Mouse (Mus musculus) liver, embryonic 13.5 days (tissue): ENCODE data around the gene Cox4i2. TPM values are rescaled to one million over a fixed set of nuclear protein-coding genes. Genes with fewer than 3 reads are reported as not detected.

ENCODE experiments used
- ATAC-seq: fragments of 200-750 bp; cut with Nextera tagmentation; 2 replicates; pipeline ENCODE4 v1.8.0; 2017; ENCODE audit warnings: low read depth, mild to moderate bottlenecking, moderate number of reproducible peaks, moderate library complexity
- DNase-seq: peaks from one replicate; pipeline ENCODE4 v3.0.0; 2022
- H3K27ac ChIP-seq: fragments of 300-500 bp; sonication (generic); 2 replicates; pipeline ENCODE4 v1.5.1; 2015; ENCODE audit warnings: moderate library complexity, mild to moderate bottlenecking, inconsistent platforms
- H3K27me3 ChIP-seq: fragments of 300-500 bp; sonication (generic); 2 replicates; pipeline ENCODE4 v1.6.1; 2015; ENCODE audit warnings: mild to moderate bottlenecking, inconsistent platforms
- H3K36me3 ChIP-seq: fragments of 300-500 bp; sonication (generic); 2 replicates; pipeline ENCODE4 v1.6.1; 2015; ENCODE audit warnings: mild to moderate bottlenecking, inconsistent platforms
- H3K4me1 ChIP-seq: fragments of 300-500 bp; sonication (generic); replicated peaks from 2 replicates; pipeline ENCODE4 v1.6.1; 2015; ENCODE audit warnings: inconsistent platforms
- H3K4me2 ChIP-seq: fragments of 300-500 bp; sonication (generic); 2 replicates; pipeline ENCODE4 v1.6.1; 2015; ENCODE audit warnings: inconsistent platforms, mild to moderate bottlenecking, moderate library complexity
- H3K4me3 ChIP-seq: fragments of 300-500 bp; sonication (generic); replicated peaks from 2 replicates; pipeline ENCODE4 v1.5.1; 2015; ENCODE audit warnings: mild to moderate bottlenecking, inconsistent platforms
- H3K9ac ChIP-seq: fragments of 300-500 bp; sonication (generic); 2 replicates; pipeline ENCODE4 v1.6.1; 2015; ENCODE audit warnings: mild to moderate bottlenecking, inconsistent platforms
- H3K9me3 ChIP-seq: fragments of 300-500 bp; sonication (generic); replicated peaks from 2 replicates; pipeline ENCODE4 v1.6.1; 2016; ENCODE audit warnings: inconsistent platforms
- WGBS: fragments of 180-500 bp; shearing (Covaris S2); methylation state at CpG from one replicate; pipeline ENCODE4 v1.1.7; 2015; ENCODE audit not compliant: insufficient replicate concordance; 5-methylcytosine and 5-hydroxymethylcytosine counted together
- polyA plus RNA-seq: library from polyadenylated mRNA; unstranded; fragments of >200 nt; fragmentation: Nextera tagmentation; extraction: Ambion mirVana; gene quantifications from 2 replicates; pipeline ENCODE4 v1.2.1, GENCODE M21; 2015

Cox4i2 gene
- 1.1 and 1.2 TPM in 2 replicates for polyA plus RNA-seq

GRCm38 (mm10) chr2:152753944-152754711, at the start of gene Cox4i2:
Gene Cox4i2, plus strand, starts transcription at chr2:152754173.
- no peak for DNase-seq
- peaks cover 19% of the 10 kb centered on the region; the same call in 1 of the 2 replicates for H3K4me1 ChIP-seq
- H3K4me3 ChIP-seq, result peak within 1 kb of the TSS; percentile 11; the same call in 1 of the 2 replicates
- 5% methylated on average over 30 of the region's 30 CpGs for WGBS
- peaks cover 41% of the 10 kb centered on the region for H3K27me3 ChIP-seq
- no peaks in the 10 kb centered on the region for H3K9me3 ChIP-seq
- no peak within 1 kb of the TSS; the same call in 1 of the 2 replicates for H3K9ac ChIP-seq
- H3K4me2 ChIP-seq, result peak within 1 kb of the TSS; percentile 44
- no peak for ATAC-seq
- no peaks in the 10 kb centered on the region for H3K36me3 ChIP-seq
- H3K27ac ChIP-seq, result no peak within 1 kb of the TSS

GRCm38 (mm10) chr2:152704256-152704605, 49.7 kb upstream of the Cox4i2 start:
- no peak for ATAC-seq
- Histone ChIP-seq H3K4me3 (no peak overlapping the region), H3K36me3 (peaks cover 81% of the 10 kb centered on the region), H3K4me1 (peaks cover 26% of the 10 kb centered on the region), H3K9ac (no peak overlapping the region), H3K9me3 (no peaks in the 10 kb centered on the region), H3K27me3 (no peaks in the 10 kb centered on the region), H3K27ac (no peak overlapping the region), H3K4me2 (no peak overlapping the region)
- no peak for DNase-seq
- WGBS, result 83% methylated on average over 5 of the region's 5 CpGs

- H3K9ac ChIP-seq, result no peak overlapping the region
- WGBS, result 90% methylated on average over 14 of the region's 14 CpGs
- H3K4me3 ChIP-seq, result no peak overlapping the region
- no peak for ATAC-seq
- H3K36me3 ChIP-seq, result peaks cover 75% of the 10 kb centered on the region
- H3K4me2 ChIP-seq, result no peak overlapping the region
- H3K4me1 ChIP-seq, result peaks cover 28% of the 10 kb centered on the region
- no peak for DNase-seq
- no peak overlapping the region for H3K27ac ChIP-seq
- no peaks in the 10 kb centered on the region for H3K9me3 ChIP-seq
- H3K27me3 ChIP-seq, result no peaks in the 10 kb centered on the region
These were observed 49.1 kb upstream of the Cox4i2 start for GRCm38 (mm10) chr2:152704811-152705370.

DNA sequence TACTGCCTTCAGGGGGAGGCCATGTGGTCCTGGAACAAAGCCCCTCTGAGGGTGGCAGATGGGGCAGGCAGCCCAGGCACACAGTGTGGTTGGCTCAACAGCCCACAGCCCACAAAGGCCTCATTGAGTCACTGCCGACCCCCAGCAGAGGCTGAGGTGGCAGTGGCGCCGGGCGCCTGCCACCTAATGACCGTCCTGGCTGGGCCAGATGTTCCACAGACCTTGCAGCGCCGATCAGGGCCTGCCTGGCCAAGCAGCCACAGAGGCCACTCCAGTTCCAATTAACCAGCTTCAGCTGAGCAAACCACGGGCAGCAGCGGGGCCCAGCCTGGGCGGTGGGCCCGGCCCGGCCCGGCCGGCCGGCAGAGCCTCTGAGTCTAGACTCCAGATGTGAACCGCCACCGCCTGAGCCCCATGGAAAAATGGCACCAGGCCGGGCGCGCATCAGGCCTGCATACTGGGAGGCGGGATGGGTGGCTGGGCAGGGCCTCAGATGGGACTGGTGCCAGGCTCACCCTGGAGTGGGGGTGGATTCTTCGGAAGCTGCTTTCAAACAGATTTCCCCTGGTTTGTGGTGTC, 47.9 kb upstream of the Cox4i2 start:
- Histone ChIP-seq H3K27ac (peak overlapping the region; percentile 4; the same call in 1 of the 2 replicates), H3K9me3 (no peaks in the 10 kb centered on the region), H3K4me3 (no peak overlapping the region), H3K27me3 (no peaks in the 10 kb centered on the region), H3K4me2 (no peak overlapping the region), H3K36me3 (peaks cover 63% of the 10 kb centered on the region), H3K4me1 (peaks cover 28% of the 10 kb centered on the region), H3K9ac (no peak overlapping the region)
- ATAC-seq, result no peak
- no peak for DNase-seq
- WGBS, result 88% methylated on average over 22 of the region's 22 CpGs

GRCm38 (mm10) chr2:152707186-152707585, 46.8 kb upstream of the Cox4i2 start:
- Histone ChIP-seq H3K4me3 (peak overlapping the region; percentile 50), H3K9ac (peak overlapping the region; percentile 60), H3K4me1 (peaks cover 28% of the 10 kb centered on the region), H3K4me2 (peak overlapping the region; percentile 66), H3K27me3 (no peaks in the 10 kb centered on the region), H3K36me3 (peaks cover 52% of the 10 kb centered on the region), H3K9me3 (no peaks in the 10 kb centered on the region), H3K27ac (peak overlapping the region; percentile 68)
- no peak for ATAC-seq
- DNase-seq, result no peak
- WGBS, result 50% methylated on average over 7 of the region's 7 CpGs

- Histone ChIP-seq H3K4me2 (peak overlapping the region; percentile 66), H3K9ac (peak overlapping the region; percentile 60), H3K27ac (peak overlapping the region; percentile 68), H3K4me1 (peaks cover 28% of the 10 kb centered on the region), H3K9me3 (no peaks in the 10 kb centered on the region), H3K27me3 (no peaks in the 10 kb centered on the region), H3K4me3 (peak overlapping the region; percentile 50), H3K36me3 (peaks cover 47% of the 10 kb centered on the region)
- DNase-seq (peak; percentile 53), ATAC-seq (peak; percentile 82)
- 29% methylated on average over 31 of the region's 31 CpGs for WGBS
These were observed 46.3 kb upstream of the Cox4i2 start for GRCm38 (mm10) chr2:152707627-152708026.

DNA sequence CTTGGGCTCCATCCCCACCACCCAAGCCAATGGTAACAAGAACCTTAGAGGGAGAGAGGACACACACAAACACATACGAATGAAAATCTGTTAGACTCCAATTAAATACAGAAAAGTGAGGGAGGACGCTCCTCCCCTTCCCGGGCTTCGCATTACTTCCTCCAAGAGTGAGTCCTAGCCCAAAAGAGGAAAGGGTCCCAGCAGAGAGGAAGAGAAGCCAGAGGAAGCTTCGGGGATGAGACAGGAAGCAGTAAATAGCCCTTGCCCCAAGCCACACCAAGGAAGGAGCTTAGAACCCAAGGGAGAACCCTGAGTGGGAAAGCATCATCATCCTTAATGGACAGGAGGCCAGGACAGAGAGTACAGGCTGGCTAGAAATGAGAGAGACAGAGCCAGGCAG, 44.9 kb upstream of the Cox4i2 start:
- WGBS, result 54% methylated on average over 5 of the region's 5 CpGs
- no peak for ATAC-seq
- no peaks in the 10 kb centered on the region for H3K9me3 ChIP-seq

DNA sequence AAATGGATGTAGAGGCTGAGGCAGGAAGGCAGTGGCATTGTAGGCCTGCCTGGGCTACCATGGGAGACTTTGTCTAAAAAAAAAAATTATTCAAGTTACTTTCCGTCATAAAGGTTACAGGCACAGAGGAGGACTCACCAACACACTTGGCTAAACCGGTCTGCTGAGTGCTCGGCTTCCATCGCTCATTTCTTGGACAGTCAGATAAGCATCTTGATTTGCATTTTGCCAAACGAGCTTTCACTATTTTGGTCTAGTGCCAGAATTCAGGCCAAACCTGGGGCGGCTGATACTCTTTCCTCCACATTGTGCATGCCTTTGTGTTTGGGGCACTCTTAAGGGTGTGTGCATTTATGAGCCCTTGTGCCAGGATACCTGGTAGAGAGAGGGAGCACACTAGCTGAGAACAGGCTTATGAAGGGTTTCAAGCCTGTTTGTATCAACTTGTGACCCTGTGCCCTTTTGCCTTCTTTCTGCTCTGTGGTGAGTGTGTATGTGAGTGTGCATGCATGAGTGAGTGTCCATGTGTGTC, 37.7 kb upstream of the Cox4i2 start:
- DNase-seq, result no peak
- H3K4me2 ChIP-seq, result no peak overlapping the region
- no peaks in the 10 kb centered on the region for H3K27me3 ChIP-seq
- H3K4me3 ChIP-seq, result no peak overlapping the region
- H3K9me3 ChIP-seq, result no peaks in the 10 kb centered on the region
- no peaks in the 10 kb centered on the region for H3K36me3 ChIP-seq
- 61% methylated on average over 6 of the region's 6 CpGs for WGBS
- no peak overlapping the region for H3K9ac ChIP-seq
- no peak for ATAC-seq
- H3K4me1 ChIP-seq, result no peaks in the 10 kb centered on the region
- H3K27ac ChIP-seq, result no peak overlapping the region

More for the DNA sequence above, 44.9 kb upstream of the Cox4i2 start:
- Histone ChIP-seq H3K9ac (no peak overlapping the region), H3K36me3 (peaks cover 34% of the 10 kb centered on the region), H3K27me3 (no peaks in the 10 kb centered on the region), H3K4me3 (no peak overlapping the region), H3K4me2 (no peak overlapping the region), H3K4me1 (peaks cover 28% of the 10 kb centered on the region), H3K27ac (no peak overlapping the region)
- no peak for DNase-seq

GRCm38 (mm10) chr2:152717652-152718051, 36.3 kb upstream of the Cox4i2 start:
- Histone ChIP-seq H3K9me3 (no peaks in the 10 kb centered on the region), H3K4me3 (no peak overlapping the region), H3K27ac (no peak overlapping the region), H3K36me3 (no peaks in the 10 kb centered on the region), H3K27me3 (peaks cover 8% of the 10 kb centered on the region), H3K4me1 (no peaks in the 10 kb centered on the region), H3K9ac (no peak overlapping the region), H3K4me2 (no peak overlapping the region)
- ATAC-seq, result no peak
- 65% methylated on average over 11 of the region's 11 CpGs for WGBS
- DNase-seq, result no peak

DNA sequence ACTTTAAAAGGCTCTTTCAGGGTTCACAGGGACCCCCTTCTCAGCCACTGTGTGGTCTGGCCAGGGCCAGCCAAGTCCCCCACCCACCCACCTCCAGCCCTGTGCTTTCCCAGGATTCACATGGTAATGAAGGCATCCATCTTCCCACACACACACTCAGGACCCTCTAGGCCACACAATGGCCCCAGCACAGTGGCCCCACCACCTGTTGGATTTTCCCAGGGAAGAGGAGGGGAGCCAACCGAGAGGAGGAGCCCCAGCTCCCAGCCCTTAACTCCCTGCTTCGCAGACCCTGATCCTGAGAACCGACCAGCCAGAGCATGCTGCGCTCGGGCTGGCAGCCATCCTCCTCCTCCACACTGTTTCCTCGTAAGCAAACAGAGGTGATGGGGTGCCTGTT, 35.9 kb upstream of the Cox4i2 start:
- peaks cover 12% of the 10 kb centered on the region for H3K27me3 ChIP-seq
- H3K27ac ChIP-seq, result no peak overlapping the region
- no peaks in the 10 kb centered on the region for H3K36me3 ChIP-seq
- 66% methylated on average over 6 of the region's 6 CpGs for WGBS
- H3K4me2 ChIP-seq, result no peak overlapping the region
- H3K9ac ChIP-seq, result no peak overlapping the region
- ATAC-seq (no peak), DNase-seq (no peak)
- H3K4me1 ChIP-seq, result no peaks in the 10 kb centered on the region
- H3K4me3 ChIP-seq, result no peak overlapping the region
- H3K9me3 ChIP-seq, result no peaks in the 10 kb centered on the region

DNA sequence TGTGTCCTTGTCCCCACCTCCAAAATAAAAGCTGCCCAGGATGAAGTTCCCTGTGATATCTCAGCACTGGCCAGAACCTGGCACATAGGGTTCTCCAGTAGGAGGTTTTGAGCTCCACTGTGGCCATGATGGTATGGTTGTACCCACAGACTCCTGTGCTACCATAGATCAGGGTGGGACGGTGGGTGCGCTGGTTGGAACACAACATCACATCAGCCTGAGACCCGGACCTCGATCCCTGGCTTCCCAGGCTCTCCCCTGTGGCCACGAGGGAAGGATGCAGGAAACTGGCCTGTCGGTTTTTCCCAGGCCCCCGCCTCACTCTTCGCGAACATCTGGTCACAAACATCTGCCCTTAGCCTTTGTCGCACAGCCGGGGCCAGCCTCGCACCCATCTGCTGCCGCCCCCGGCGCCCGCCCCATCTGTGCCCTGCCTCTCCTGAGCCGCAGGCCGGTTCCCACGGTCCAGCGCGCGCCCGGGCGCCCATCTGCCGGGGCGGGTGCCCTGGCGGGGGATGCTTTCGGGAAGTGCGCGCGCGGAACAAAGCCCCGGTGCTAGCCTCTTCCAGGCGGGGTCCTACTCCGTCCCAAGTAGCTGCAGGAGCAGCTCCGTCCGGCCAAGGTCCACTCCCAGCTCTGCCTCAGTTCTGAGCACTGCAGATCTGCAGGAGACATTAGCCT, 30.2 kb upstream of the Cox4i2 start:
- 5% methylated on average over 37 of the region's 37 CpGs for WGBS
- ATAC-seq (no peak), DNase-seq (no peak)
- peak overlapping the region; percentile 31; the same call in 1 of the 2 replicates for H3K4me3 ChIP-seq
- H3K27ac ChIP-seq, result no peak overlapping the region
- H3K27me3 ChIP-seq, result peaks cover 39% of the 10 kb centered on the region
- no peaks in the 10 kb centered on the region for H3K36me3 ChIP-seq
- peak overlapping the region; percentile 50 for H3K4me2 ChIP-seq
- peak overlapping the region; percentile 13; the same call in 1 of the 2 replicates for H3K9ac ChIP-seq
- peaks cover 38% of the 10 kb centered on the region for H3K4me1 ChIP-seq
- H3K9me3 ChIP-seq, result no peaks in the 10 kb centered on the region
